Mouse (Mus musculus): ENCODE measurements around the gene Cntfr. TPM values are rescaled to one million over a fixed set of nuclear protein-coding genes. Genes with fewer than 3 reads are reported as not detected.

The Cntfr gene
- not detected for polyA plus RNA-seq (2017; shearing (Covaris generic))

GRCm38 (mm10) chr4:41696930-41697841 lies at the start of gene Cntfr:
Cntfr (minus strand) TSS chr4:41697089.

DNA sequence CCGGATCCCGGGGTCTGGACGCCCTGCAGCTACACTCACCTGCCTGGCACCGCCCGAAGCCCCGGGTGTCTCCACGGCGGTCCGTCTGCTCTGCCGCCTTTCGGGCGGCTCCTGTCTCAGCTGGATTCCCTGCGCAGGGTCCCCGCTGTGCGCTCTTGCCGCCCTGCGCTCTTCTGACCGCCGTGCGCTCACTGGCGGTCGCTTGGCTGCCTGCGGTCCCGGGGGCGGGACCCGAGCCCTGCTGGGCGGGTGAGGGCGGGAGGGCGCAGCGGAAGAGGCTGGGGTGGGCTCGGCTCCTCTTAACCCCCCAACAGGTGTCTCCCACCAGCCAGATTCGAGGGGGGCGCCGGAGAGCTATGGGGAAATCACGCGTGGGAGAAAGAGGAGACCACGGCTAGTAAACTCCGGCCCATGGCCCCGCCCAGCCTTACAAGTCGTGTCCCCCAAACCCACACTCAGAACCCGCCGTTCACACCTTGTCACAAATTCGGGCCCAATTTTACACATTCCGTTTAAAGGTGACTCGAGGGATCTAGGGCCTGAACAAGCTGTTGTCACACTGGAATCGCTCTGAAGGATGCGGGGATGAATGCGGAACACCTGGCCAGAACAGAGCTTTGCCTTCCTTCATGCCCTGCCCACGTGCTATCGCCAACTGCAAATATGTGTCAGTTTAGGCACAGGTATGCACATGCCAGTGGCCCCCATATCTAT lies 34.3 kb upstream of the Cntfr start, which contains the start of gene Arid3c:
Gene Arid3c, minus strand, starts transcription at position 91 of the 714 bp plus-strand sequence.

GRCm38 (mm10) chr4:41722918-41723351 lies 26.0 kb upstream of the Cntfr start, which contains the start of gene Dctn3:
Dctn3 (minus strand) TSS chr4:41723170.

GRCm38 (mm10) chr4:41713197-41714067 lies 16.5 kb upstream of the Cntfr start, which contains the start of gene Rpp25l:
Rpp25l (minus strand) TSS chr4:41713534.

DNA sequence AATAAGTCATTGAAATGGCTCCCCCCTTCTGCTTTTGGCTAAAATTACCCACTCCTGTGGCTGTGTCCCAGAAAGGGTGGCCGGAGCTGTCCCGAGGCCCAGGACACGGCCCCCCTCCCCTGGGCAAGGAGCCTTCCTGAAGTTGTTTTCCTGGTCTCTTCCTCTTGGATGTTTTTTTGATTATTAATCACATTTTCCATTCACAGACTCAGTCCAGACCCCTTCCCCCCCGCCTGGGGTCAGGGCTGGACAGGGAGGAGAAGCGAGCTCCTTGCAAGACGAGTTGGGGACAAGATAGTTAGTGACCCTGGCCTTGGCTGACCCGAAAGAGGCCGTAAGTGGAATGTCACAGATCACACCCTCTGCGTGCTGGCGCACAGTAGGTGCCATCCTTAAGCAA lies 2.9 kb upstream of the Cntfr start, which contains the start of gene Il11ra1:
Gene Il11ra1, plus strand, starts transcription at position 207 of the 400 bp plus-strand sequence.

DNA sequence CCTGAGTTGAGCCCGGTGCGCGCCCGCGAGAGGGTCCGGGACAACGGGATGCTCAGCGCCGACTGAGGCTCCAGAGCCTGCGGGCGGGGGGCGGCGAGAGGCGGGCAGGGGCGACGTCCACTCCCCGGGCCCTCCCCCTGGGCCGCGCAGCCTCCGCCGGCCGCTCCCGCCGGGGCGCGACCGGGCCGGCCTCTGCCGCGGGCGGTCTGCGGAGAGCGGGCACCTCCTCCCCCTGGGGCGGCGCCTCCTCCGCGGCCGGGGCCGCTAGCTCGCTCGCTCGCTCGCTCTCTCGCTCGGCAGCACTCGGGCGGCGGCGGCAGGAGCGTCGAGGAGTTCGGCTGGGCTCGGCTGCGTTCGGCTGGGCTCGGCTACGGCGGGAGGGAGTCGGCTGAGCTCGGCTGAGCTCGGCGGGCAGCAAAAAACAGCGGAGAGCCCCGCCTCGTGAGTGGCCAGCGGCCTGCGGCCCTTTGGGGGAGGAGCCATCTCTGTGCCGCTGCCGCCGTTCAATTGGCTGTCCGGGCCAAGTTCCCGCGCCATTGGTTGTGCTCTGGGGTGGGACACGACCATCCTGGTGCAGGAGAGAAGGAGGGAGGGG lies 56.9 kb downstream of the Cntfr start, which contains the start of gene Enho:
Gene Enho, minus strand, starts transcription at position 412 of the 595 bp plus-strand sequence.

Other genes with a start within 250 kb of the Cntfr start
- gene Kif24, start 232.2 kb downstream of the Cntfr start, polyA plus RNA-seq (2017; shearing (Covaris generic)) = 1.6 TPM
- 19.4 TPM for gene Nudt2, start 231.9 kb downstream of the Cntfr start, polyA plus RNA-seq (2017; shearing (Covaris generic))
- gene AI464131, start 194.0 kb downstream of the Cntfr start, polyA plus RNA-seq (2017; shearing (Covaris generic)) = not detected
- gene 1110017D15Rik, start 179.8 kb downstream of the Cntfr start, polyA plus RNA-seq (2017; shearing (Covaris generic)) = not detected
- 0.88 TPM for gene Fam219a, start 127.6 kb downstream of the Cntfr start, polyA plus RNA-seq (2017; shearing (Covaris generic))
- gene Dnaic1, start 127.3 kb downstream of the Cntfr start, polyA plus RNA-seq (2017; shearing (Covaris generic)) = not detected
- gene Enho, start 56.8 kb downstream of the Cntfr start, polyA plus RNA-seq (2017; shearing (Covaris generic)) = not detected
- gene Il11ra1, start 2.9 kb upstream of the Cntfr start, polyA plus RNA-seq (2017; shearing (Covaris generic)) = 11.0 TPM
- gene Rpp25l, start 16.4 kb upstream of the Cntfr start, polyA plus RNA-seq (2017; shearing (Covaris generic)) = 54.5 TPM
- gene Dctn3, start 26.1 kb upstream of the Cntfr start, polyA plus RNA-seq (2017; shearing (Covaris generic)) = 146 TPM
- not detected for gene Arid3c, start 34.1 kb upstream of the Cntfr start, polyA plus RNA-seq (2017; shearing (Covaris generic))
- 81.6 TPM for gene Galt, start 58.1 kb upstream of the Cntfr start, polyA plus RNA-seq (2017; shearing (Covaris generic))
- gene Sigmar1, start 59.1 kb upstream of the Cntfr start, polyA plus RNA-seq (2017; shearing (Covaris generic)) = 57.2 TPM
- 9.7 TPM for gene Ccl27a, start 77.2 kb upstream of the Cntfr start, polyA plus RNA-seq (2017; shearing (Covaris generic))
- gene Gm21541, start 206.5 kb upstream of the Cntfr start, polyA plus RNA-seq (2017; shearing (Covaris generic)) = not detected
- 2.1 TPM for gene Gm20878, start 244.5 kb upstream of the Cntfr start, polyA plus RNA-seq (2017; shearing (Covaris generic))